Mouse (Mus musculus): ENCODE measurements at regions not wholly inside any gene's neighbourhood (a gene's known extent, or its start where the extent isn't known, plus 50 kb on each side); places are given as distances from the start of the nearest gene placed in this dataset.
"Not testable (repeated sequence)": the region's sequence is repeated elsewhere in the genome, so short reads cannot be mapped to it uniquely, and the experiment has no call there.

DNA sequence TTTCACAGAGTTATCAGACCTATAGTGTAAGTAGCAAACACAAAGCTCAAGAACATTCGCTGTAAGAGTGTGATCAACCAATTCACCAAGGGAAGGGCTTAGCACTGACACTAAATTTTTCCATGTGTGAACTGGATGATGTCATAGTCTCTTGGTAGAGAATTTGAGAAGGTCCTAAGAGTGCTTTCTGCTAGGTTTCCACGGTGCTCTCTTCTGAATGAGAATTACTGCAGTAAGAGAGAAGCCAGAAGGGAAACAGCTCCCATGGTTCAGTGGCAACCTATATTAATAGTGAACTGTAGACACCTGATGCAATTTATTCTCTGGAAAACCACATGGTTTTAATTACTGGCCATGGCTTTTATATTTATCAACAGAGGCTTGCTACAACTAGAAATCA, 977.8 kb downstream of the Bcl11a start:
- Histone ChIP-seq H3K4me1 (ENCODE audit: control insufficient read depth, insufficient read depth, low read length) (no peaks in the 10 kb centered on the region), H3K4me3 (ENCODE audit: low read depth, low read length) (no peak overlapping the region), H3K27me3 (ENCODE audit: control insufficient read depth, insufficient read depth, low read length, poor library complexity, severe bottlenecking) (no peaks in the 10 kb centered on the region), H3K27ac (ENCODE audit: insufficient read depth, low read length) (no peak overlapping the region), H3K36me3 (ENCODE audit: control insufficient read depth, insufficient read depth, low read length, poor library complexity, severe bottlenecking) (no peaks in the 10 kb centered on the region), H3K9me3 (replicated peaks; ENCODE audit: control insufficient read depth, insufficient read depth, low read length, poor library complexity, severe bottlenecking) (no peaks in the 10 kb centered on the region), H3K9ac (ENCODE audit: low read depth, poor library complexity, severe bottlenecking) (no peak overlapping the region)
- TF ChIP-seq POLR2A (IDR thresholded peaks at IDR 0.05; ENCODE audit: insufficient read depth, low read length) (no peak), EP300 (IDR thresholded peaks at IDR 0.05; ENCODE audit: insufficient read depth, low read depth, low read length) (no peak), CTCF (IDR thresholded peaks at IDR 0.05; ENCODE audit: low read depth, low read length) (no peak)

DNA sequence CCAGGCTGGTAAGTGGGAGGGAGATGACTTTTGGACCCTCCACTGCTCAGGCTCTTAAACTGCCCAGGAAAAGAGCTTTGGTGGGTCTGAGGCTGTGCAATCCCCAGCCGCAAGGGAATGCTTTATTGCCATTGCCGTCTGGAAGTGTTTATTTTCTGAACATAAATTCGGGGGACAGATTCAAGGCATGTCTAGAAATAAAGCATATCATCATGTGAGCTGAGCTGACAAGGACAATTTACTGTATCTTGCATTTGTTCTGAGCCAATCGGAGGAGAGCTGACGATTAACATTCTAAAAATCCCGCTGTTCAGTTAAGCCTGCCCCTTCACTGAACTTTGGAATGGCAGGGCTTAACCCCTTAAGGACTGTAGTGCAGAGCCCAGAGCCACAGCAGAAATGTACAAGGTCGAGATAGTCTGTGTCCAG, 979.3 kb downstream of the Bcl11a start:
- no peak overlapping the region for H3K4me3 ChIP-seq (ENCODE audit: low read depth, low read length)
- no peak overlapping the region for H3K9ac ChIP-seq (ENCODE audit: low read depth, poor library complexity, severe bottlenecking)
- H3K36me3 ChIP-seq (ENCODE audit: control insufficient read depth, insufficient read depth, low read length, poor library complexity, severe bottlenecking) = no peaks in the 10 kb centered on the region
- H3K27ac ChIP-seq (ENCODE audit: insufficient read depth, low read length) = no peak overlapping the region
- H3K27me3 ChIP-seq (ENCODE audit: control insufficient read depth, insufficient read depth, low read length, poor library complexity, severe bottlenecking) = no peaks in the 10 kb centered on the region
- H3K4me1 ChIP-seq (ENCODE audit: control insufficient read depth, insufficient read depth, low read length) = no peaks in the 10 kb centered on the region
- no peaks in the 10 kb centered on the region for H3K9me3 ChIP-seq (replicated peaks; ENCODE audit: control insufficient read depth, insufficient read depth, low read length, poor library complexity, severe bottlenecking)
- no peak for TF ChIP-seq POLR2A (IDR thresholded peaks at IDR 0.05; ENCODE audit: insufficient read depth, low read length)
- TF ChIP-seq CTCF (IDR thresholded peaks at IDR 0.05; ENCODE audit: low read depth, low read length) = no peak
- TF ChIP-seq EP300 (IDR thresholded peaks at IDR 0.05; ENCODE audit: insufficient read depth, low read depth, low read length) = no peak

DNA sequence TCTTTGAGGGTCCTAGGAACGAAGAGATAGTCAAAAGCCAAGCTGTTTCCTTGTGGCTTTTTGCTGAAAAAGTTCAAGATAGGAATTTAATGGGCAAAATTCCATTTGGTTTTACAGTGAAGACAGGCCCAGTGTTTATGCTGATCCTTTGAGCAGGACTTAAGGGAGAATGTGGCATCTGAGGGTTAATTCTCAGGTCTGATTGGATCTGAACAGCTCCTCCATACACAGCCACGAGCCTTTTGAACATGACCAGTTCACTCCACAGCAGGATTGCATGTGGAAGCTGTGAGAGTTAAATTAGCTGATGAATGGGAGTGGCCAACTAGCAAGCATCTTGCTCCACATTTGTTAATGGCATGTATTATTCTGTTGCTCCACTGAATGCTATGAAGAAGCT, 979.7 kb downstream of the Bcl11a start:
- no peak overlapping the region for H3K27ac ChIP-seq (ENCODE audit: insufficient read depth, low read length)
- H3K4me3 ChIP-seq (ENCODE audit: low read depth, low read length) = no peak overlapping the region

DNA sequence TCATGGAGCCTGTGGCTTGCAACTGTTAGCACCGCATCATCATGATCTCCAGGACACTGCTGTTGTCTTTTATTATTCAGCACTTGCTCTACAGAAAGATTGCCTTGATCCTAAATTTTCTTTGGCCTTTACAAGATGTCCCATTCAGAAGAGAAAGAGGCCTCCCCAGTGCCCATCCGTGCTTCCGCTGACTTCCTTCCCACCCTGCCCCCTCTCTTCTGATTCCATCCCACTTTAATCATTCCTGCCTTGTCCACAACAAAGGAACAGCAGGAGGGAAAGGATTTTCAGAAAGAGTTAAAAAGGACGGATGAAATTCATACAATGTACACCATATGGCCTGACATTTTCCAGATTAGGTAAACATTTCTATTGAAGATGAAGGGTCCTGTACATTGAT, 985.2 kb downstream of the Bcl11a start:
- H3K36me3 ChIP-seq (ENCODE audit: control insufficient read depth, insufficient read depth, low read length, poor library complexity, severe bottlenecking) = no peaks in the 10 kb centered on the region
- no peaks in the 10 kb centered on the region for H3K27me3 ChIP-seq (ENCODE audit: control insufficient read depth, insufficient read depth, low read length, poor library complexity, severe bottlenecking)
- no peak overlapping the region for H3K27ac ChIP-seq (ENCODE audit: insufficient read depth, low read length)
- no peaks in the 10 kb centered on the region for H3K4me1 ChIP-seq (ENCODE audit: control insufficient read depth, insufficient read depth, low read length)
- no peaks in the 10 kb centered on the region for H3K9me3 ChIP-seq (replicated peaks; ENCODE audit: control insufficient read depth, insufficient read depth, low read length, poor library complexity, severe bottlenecking)
- no peak for TF ChIP-seq POLR2A (IDR thresholded peaks at IDR 0.05; ENCODE audit: insufficient read depth, low read length)
- TF ChIP-seq CTCF (IDR thresholded peaks at IDR 0.05; ENCODE audit: low read depth, low read length) = no peak
- no peak for TF ChIP-seq EP300 (IDR thresholded peaks at IDR 0.05; ENCODE audit: insufficient read depth, low read depth, low read length)
- H3K9ac ChIP-seq (ENCODE audit: low read depth, poor library complexity, severe bottlenecking) = no peak overlapping the region
- H3K4me3 ChIP-seq (ENCODE audit: low read depth, low read length) = no peak overlapping the region

More for the DNA sequence above, 979.7 kb downstream of the Bcl11a start:
- Histone ChIP-seq H3K9me3 (replicated peaks; ENCODE audit: control insufficient read depth, insufficient read depth, low read length, poor library complexity, severe bottlenecking) (no peaks in the 10 kb centered on the region), H3K9ac (ENCODE audit: low read depth, poor library complexity, severe bottlenecking) (no peak overlapping the region), H3K27me3 (ENCODE audit: control insufficient read depth, insufficient read depth, low read length, poor library complexity, severe bottlenecking) (no peaks in the 10 kb centered on the region), H3K36me3 (ENCODE audit: control insufficient read depth, insufficient read depth, low read length, poor library complexity, severe bottlenecking) (no peaks in the 10 kb centered on the region), H3K4me1 (ENCODE audit: control insufficient read depth, insufficient read depth, low read length) (no peaks in the 10 kb centered on the region)
- TF ChIP-seq EP300 (IDR thresholded peaks at IDR 0.05; ENCODE audit: insufficient read depth, low read depth, low read length) (no peak), POLR2A (IDR thresholded peaks at IDR 0.05; ENCODE audit: insufficient read depth, low read length) (no peak), CTCF (IDR thresholded peaks at IDR 0.05; ENCODE audit: low read depth, low read length) (no peak)

DNA sequence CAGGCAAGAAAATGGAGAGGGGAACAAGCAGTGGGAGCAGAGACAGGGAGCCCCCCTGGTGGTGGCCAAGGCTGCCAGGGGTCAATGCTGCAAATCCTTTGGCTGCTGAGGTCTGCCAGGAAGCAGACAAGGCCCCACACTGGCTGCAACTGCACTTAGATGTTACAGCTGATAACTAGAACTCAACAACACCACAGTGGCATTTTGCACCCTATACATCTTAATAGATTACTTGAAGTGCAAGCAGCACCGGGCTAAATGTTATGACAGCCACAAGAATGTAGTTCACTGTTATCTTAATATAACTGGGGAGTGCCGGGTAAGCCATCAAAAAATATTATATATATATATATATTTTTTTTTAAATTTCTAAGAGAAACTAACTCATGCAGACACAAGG, 986.1 kb downstream of the Bcl11a start:
- Histone ChIP-seq H3K4me1 (ENCODE audit: control insufficient read depth, insufficient read depth, low read length) (no peaks in the 10 kb centered on the region), H3K36me3 (ENCODE audit: control insufficient read depth, insufficient read depth, low read length, poor library complexity, severe bottlenecking) (no peaks in the 10 kb centered on the region), H3K4me3 (ENCODE audit: low read depth, low read length) (no peak overlapping the region), H3K27ac (ENCODE audit: insufficient read depth, low read length) (no peak overlapping the region), H3K9ac (ENCODE audit: low read depth, poor library complexity, severe bottlenecking) (no peak overlapping the region), H3K27me3 (ENCODE audit: control insufficient read depth, insufficient read depth, low read length, poor library complexity, severe bottlenecking) (no peaks in the 10 kb centered on the region), H3K9me3 (replicated peaks; ENCODE audit: control insufficient read depth, insufficient read depth, low read length, poor library complexity, severe bottlenecking) (no peaks in the 10 kb centered on the region)
- TF ChIP-seq POLR2A (IDR thresholded peaks at IDR 0.05; ENCODE audit: insufficient read depth, low read length) = no peak
- TF ChIP-seq EP300 (IDR thresholded peaks at IDR 0.05; ENCODE audit: insufficient read depth, low read depth, low read length) = no peak
- no peak for TF ChIP-seq CTCF (IDR thresholded peaks at IDR 0.05; ENCODE audit: low read depth, low read length)

DNA sequence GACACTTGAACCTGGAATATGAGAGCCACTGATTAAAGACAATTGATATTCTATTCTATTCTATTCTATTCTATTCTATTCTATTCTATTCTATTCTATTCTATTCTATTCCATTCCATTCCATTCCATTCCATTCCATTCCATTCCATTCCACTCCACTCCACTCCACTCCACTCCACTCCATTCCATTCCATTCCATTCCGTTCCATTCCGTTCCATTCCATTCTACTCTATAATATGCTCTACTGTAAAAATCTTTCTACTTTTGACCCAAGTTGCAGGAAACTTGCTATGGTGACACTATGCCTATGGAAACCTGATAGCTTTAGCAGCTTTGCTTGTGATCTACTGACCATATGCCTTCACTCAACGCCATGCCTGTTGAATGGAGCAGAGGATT, 1022.1 kb downstream of the Bcl11a start:
- not testable (repeated sequence) for H3K4me1 ChIP-seq (ENCODE audit: control insufficient read depth, insufficient read depth, low read length); H3K9ac ChIP-seq (ENCODE audit: low read depth, poor library complexity, severe bottlenecking); H3K27ac ChIP-seq (ENCODE audit: insufficient read depth, low read length); H3K9me3 ChIP-seq (replicated peaks; ENCODE audit: control insufficient read depth, insufficient read depth, low read length, poor library complexity, severe bottlenecking); H3K36me3 ChIP-seq (ENCODE audit: control insufficient read depth, insufficient read depth, low read length, poor library complexity, severe bottlenecking); H3K27me3 ChIP-seq (ENCODE audit: control insufficient read depth, insufficient read depth, low read length, poor library complexity, severe bottlenecking); H3K4me3 ChIP-seq (ENCODE audit: low read depth, low read length)

Data from ES-Bruce4 (cell line).